Mouse (Mus musculus) T-helper 2 cell (primary cell): ENCODE results near the gene Hsd3b7.
"Not testable (repeated sequence)": the region's sequence is repeated elsewhere in the genome, so short reads cannot be mapped to it uniquely, and the experiment has no call there.

Experiments
- in situ Hi-C: fragments of 300-600 bp; cut with MboI, MseI; formaldehyde crosslinking; loops from one replicate; pipeline ENCODE4 v1.15.1; 2025; ENCODE audit warnings: high pct_unique_total_duplicates

The Hsd3b7 gene

GRCm38 (mm10) chr7:127775837-127776236 is 24.6 kb upstream of the Hsd3b7 start:
- in situ Hi-C loops = not testable (repeated sequence)

DNA sequence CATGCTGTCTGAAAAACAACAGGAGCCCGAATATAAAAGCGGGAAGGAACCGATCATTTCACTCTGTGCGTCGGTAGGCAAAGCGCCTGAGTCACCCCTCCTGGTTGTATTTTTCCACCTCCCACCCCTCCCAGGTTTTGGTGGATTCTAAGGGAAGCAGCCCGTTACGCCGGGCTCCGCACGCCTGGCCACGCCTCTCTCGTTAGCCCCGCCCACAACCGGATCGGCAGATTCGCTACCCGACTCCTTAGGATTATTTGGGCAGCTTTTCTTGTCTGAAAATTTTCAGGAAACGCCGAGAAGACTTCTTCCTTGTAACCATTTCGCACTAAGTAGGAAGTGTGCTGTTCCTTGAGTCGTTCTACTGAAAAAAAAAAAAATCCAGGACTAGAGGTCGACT is 24.0 kb upstream of the Hsd3b7 start, which contains the start of gene Setd1a:
Setd1a (plus strand) TSS at position 245 of the 400 bp plus-strand sequence.
- in situ Hi-C loops = no loop called here

- in situ Hi-C loops = no loop called here
Observed at GRCm38 (mm10) chr7:127776878-127777473, 23.4 kb upstream of the Hsd3b7 start.

DNA sequence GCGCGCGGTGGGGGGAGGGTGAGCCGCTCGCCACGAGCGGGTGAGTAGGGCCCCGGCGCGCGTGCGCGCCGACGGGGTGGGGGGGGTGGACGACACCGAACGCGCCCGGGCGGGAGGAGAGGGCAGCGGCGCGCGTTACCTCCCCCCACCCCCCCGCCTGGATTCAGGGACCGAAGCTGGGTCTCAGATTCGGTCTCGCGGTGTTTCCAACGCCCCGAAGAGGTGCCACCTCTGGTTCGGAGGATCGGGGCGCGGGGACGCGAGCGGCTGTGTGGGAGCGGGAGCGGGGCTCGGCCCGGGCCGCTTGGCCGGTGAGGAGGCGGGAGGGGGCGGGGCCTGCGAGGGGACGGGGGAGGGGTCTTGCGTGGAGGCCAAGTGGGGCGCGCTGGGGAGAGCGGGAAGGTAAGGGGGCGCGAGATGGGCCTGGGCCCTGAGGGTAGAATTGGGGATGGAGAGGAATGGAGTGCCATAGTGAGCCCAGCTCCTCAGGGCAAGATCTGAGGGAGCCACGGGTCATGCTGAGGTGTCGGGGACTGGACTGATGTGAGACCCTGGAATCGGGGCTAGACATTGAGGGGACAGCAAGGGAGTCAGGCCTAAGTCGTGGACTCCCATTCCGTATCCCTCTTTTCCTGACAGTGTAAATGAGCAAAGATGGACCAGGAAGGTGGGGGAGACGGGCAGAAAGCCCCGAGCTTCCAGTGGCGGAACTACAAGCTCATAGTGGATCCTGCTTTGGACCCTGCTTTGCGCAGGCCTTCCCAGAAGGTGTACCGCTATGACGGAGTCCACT is 22.7 kb upstream of the Hsd3b7 start:
- in situ Hi-C loops = no loop called here

GRCm38 (mm10) chr7:127778350-127778749 is 22.1 kb upstream of the Hsd3b7 start:
- in situ Hi-C loops = no loop called here

- in situ Hi-C loops = no loop called here
Observed at GRCm38 (mm10) chr7:127785308-127785707, 15.1 kb upstream of the Hsd3b7 start, which contains the start of gene Gm49388. Gene Gm49388, plus strand, starts transcription at chr7:127785608.

DNA sequence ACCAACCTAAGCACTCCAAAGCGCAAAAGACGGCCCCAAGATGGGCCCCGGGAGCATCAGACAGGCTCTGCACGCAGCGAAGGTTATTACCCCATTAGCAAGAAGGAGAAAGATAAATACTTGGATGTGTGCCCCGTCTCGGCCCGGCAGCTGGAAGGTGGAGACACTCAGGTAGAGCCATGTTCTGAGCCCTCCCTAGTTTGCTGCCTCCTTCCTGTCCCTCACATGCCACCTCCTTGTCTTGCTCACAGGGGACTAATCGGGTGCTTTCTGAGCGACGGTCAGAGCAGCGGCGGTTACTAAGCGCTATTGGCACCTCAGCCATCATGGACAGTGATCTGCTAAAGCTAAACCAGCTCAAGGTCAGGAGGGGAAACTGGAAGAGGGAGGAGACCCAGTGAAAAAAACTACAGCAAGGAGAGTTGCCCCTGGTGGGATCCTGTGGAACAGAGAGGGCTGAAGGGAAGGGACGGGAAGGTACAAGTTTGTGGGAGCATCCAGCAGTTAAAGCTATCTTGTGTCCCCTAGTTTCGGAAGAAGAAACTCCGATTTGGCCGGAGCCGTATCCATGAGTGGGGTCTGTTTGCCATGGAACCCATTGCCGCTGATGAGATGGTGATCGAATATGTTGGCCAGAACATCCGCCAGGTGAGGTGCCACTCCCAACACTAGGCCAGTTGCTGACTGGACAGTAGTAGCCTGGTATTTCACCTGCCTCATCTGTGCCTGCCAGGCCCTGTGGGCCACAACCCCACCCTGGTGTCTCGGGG is 3.1 kb upstream of the Hsd3b7 start:
- in situ Hi-C loops = loop anchor here (10.0 kb wide), 1 partner anchor 262 kb away; no protein-coding TSS in a partner anchor

DNA sequence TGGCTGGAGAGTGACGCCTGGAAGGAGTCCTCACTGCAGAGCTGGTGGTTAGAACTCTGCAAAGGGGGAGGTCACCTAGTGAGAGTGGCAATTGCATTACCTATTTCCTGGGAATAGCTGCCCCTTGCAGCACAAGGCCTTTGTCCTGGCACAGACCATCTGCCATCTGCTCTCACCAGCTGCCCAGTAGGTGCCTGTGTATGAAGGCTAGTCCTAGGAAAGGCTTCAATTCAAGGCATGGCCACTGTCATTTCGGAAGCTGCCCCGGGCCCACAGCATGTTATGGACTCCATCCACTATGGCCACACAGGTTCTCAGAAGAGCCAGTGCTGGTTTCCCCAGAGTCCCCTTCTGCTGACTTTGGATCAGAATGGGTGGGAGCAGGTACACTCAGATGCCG is 1.8 kb upstream of the Hsd3b7 start:
- in situ Hi-C loops = loop anchor here (10.0 kb wide), 1 partner anchor 264 kb away; no protein-coding TSS in a partner anchor

DNA sequence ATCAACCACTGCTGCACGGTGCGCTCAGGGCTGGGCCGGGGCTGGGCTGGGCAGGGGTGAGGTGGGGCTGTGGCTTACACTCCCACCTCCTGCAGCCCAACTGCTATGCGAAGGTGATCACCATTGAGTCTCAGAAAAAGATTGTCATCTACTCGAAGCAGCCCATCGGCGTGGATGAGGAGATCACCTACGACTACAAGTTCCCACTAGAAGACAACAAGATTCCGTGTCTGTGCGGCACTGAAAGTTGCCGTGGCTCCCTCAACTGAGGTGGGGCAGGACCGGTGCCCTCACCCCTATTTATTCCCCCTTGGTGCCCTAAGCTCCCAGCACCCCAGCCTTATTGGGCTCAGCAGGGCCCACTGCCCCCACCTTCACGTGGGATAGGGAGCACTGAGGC is 1.2 kb upstream of the Hsd3b7 start:
- in situ Hi-C loops = loop anchor here (10.0 kb wide), 1 partner anchor 264 kb away; no protein-coding TSS in a partner anchor

- in situ Hi-C loops = loop anchor here (10.0 kb wide), 1 partner anchor 265 kb away; no protein-coding TSS in a partner anchor
Observed at GRCm38 (mm10) chr7:127799738-127800137, 666 bp upstream of the Hsd3b7 start.

- in situ Hi-C loops = no loop called here
Observed at GRCm38 (mm10) chr7:127801010-127801621, 712 bp downstream of the Hsd3b7 start.

- in situ Hi-C loops = no loop called here
Observed at GRCm38 (mm10) chr7:127802313-127802712, 1.9 kb downstream of the Hsd3b7 start.

DNA sequence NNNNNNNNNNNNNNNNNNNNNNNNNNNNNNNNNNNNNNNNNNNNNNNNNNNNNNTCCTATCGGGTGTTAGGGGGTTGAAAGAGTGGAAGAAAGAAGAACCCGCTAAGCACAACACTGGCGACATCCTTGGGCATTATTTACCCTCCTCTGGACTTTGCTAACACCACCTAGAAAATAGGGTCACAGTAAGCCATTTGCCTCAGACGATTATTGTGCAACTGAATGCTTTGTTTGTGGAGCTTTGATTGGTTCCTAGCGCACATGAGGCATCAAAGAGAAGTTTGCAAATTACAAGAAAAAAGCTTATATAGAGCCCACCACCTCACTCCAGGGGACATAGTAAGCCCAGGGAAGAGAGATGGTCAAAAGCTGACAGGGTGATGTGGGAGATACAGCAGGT is 8.4 kb downstream of the Hsd3b7 start:
- in situ Hi-C loops = no loop called here

DNA sequence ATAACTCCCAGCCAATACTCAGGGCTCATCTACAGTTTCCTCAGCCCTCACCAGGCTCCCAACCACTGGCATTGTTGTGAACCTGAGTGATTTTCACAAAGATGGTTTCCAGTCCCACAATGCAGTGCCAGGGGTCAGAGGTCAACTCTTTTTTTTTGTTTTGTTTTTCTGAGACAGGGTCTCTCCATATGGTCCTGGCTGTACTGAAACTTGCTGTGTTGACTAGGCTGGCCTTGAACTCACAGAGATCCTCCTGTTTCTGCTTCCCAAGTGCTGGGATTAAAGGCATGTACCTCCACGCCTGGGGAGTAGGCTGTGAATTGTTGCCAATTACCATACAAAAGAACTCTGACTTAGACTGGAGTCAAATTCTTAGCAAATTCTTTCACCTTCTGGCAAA is 9.4 kb downstream of the Hsd3b7 start:
- in situ Hi-C loops = no loop called here

DNA sequence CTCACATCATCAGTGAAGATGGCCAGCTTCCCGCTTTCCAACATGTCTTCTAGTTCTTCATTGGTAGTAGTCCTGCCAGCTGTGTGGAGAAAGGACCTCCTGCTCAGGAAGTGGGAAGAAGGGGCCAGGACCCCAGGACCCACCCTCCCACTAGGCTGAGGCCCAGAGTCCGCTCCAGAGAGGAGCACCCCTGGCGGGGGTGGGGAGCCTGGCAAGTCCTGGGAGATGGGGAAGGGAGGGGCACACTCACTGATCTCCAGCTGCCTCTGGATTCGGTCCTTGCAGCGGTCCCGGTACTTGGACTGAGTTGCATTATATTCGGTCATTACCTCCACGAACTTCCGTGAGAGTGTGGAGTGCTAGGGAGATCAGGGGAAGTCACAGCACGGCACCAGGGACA is 10.2 kb downstream of the Hsd3b7 start:
- in situ Hi-C loops = no loop called here

- in situ Hi-C loops = no loop called here
Observed at GRCm38 (mm10) chr7:127811240-127811639, 10.8 kb downstream of the Hsd3b7 start.

- in situ Hi-C loops = no loop called here
Observed at GRCm38 (mm10) chr7:127812292-127812691, 11.9 kb downstream of the Hsd3b7 start.

- in situ Hi-C loops = no loop called here
Observed at GRCm38 (mm10) chr7:127813821-127814220, 13.4 kb downstream of the Hsd3b7 start.

DNA sequence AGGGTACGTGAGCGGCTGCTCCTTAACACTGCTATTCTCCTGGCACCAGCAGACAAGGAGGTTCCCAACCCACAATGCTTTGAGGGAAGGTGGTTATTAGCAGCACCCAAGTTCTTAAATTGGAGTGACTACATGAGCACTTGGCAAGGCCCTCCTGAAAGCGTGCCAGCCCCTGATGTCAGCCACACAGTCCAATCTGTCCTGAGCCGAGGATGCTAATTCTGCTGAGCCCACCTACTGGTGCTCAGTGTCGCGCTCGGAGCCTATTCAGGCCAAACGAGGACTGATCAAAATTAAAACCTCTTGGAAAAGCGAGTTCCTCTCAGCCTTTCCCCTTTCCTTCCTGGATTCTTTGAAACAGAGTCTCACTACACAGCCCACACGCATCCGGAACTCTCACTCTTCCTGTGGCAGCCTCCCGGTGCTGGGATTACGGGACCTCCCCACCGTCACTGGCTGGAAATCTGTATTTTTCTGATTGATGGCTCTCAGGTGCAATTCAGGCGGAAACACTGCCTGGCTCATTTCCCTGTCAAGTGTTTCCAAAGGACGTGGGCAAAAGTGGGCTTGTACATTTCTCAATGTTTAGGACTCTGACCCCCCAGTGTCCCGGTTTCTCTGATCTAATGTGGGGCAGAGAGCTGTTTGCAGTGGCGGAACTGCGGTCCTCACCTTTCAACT is 14.0 kb downstream of the Hsd3b7 start:
- in situ Hi-C loops = no loop called here

DNA sequence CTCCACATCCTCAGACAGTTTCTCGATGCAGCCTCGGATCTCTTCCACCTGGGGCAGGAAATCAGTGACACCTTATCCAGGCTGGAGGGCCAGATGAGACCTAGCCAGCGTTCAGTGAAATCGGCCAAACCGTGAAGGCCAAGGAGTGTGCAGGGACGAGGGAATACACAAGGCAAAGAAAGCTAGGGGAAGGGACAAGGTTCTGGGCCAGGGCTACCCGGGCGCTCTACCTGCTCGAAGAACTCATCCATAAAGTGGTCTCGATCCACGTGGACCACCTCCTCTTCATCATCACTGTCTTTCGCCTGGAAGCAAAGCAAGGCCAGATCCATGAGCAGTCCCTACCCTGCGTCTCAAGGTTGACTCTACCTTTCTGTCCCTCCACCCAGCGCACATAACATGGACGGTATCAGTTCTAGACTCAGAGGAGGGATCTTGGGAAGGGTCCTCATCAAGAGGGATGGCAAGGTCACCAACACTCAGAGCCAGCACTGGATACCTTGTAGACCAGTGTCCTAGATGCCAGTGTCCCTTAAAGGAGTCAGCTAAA is 14.8 kb downstream of the Hsd3b7 start:
- in situ Hi-C loops = no loop called here
